Mouse (Mus musculus) embryonic fibroblast, embryonic 13.5 days (primary cell): ENCODE measurements around the gene Adamts18. TPM values are rescaled to one million over a fixed set of nuclear protein-coding genes. Genes with fewer than 3 reads are reported as not detected.

Experiments used
- H3K27ac ChIP-seq: 2 replicates; pipeline ENCODE4 v1.5.1; 2012; ENCODE audit warnings: low read length, control low read depth, inconsistent platforms; ENCODE audit not compliant: insufficient read depth
- H3K4me1 ChIP-seq: 2 replicates; pipeline ENCODE4 v1.6.1; 2011; ENCODE audit warnings: low read length; ENCODE audit not compliant: control insufficient read depth, insufficient read depth
- H3K4me3 ChIP-seq: 2 replicates; pipeline ENCODE4 v1.5.1; 2011; ENCODE audit warnings: mild to moderate bottlenecking, control low read depth, low read length; ENCODE audit not compliant: insufficient read depth
- CTCF ChIP-seq: IDR thresholded peaks from 2 replicates; pipeline ENCODE4 v1.5.1; 2011; ENCODE audit warnings: mild to moderate bottlenecking, control low read depth, low read length, moderate library complexity, borderline replicate concordance; ENCODE audit not compliant: insufficient read depth
- POLR2A ChIP-seq: IDR thresholded peaks from 2 replicates; pipeline ENCODE4 v1.6.1; 2011; ENCODE audit warnings: low read depth, mild to moderate bottlenecking, control low read depth, low read length, moderate library complexity
- polyA plus RNA-seq: library from polyadenylated mRNA; stranded (reverse); fragments of >200 nt; gene quantifications from 2 replicates; pipeline ENCODE4 v1.2.4, GENCODE M21; 2011; ENCODE audit warnings: low read depth; ENCODE audit not compliant: missing spikeins, insufficient read length

Adamts18 gene
- polyA plus RNA-seq, 1 experiment: 0.30 TPM

DNA sequence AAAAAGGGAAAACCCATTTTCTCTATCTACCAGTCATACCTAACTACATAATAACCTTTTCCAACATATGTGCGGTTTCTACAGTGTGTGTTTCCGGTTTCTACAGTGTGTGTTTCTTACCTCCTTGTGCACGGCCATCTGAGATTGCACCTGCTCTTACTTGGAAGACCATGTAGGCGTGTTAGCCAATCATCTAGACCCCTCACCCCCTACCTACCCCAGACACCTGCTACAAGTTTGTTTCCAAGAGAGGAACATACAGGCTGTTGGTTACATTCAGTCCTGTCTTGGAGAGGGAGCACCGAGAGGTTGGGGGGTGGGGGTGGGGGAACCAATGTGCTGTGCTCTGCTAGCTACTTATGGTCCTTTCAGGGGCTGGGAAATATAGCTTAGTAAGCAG, 1.9 kb downstream of the Adamts18 start:
- H3K27ac ChIP-seq: no peak overlapping the region
- peaks cover 2% of the 10 kb centered on the region; the same call in 1 of the 2 replicates for H3K4me1 ChIP-seq
- TF ChIP-seq POLR2A (no peak), CTCF (no peak)
- H3K4me3 ChIP-seq: no peak overlapping the region

DNA sequence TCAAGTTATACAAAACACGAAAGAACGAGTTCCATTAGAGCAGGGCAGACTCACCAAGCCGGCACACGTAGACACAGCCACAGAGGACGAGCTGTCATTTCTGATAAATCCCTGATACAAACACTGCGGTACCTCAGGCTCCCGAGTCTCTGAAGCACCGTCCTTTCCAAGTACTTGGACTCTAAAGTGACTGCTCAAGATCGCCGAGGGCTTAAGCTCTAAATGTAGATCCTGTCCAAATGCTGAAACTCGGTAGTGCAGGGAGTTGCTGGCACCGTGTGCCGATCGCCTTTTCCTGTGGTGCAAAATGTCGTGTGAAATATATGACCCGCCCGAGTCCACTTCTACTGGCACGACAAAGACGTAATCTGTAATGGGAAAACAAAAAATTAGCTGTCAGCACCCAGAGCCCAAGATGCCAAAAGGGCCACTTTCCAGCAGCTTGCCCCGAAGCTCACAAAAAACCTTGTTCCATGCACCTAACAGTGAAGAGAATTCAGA, 3.7 kb downstream of the Adamts18 start:
- TF ChIP-seq POLR2A (no peak), CTCF (no peak)
- no peak overlapping the region for H3K4me3 ChIP-seq
- no peak overlapping the region for H3K27ac ChIP-seq
- H3K4me1 ChIP-seq: peaks cover 2% of the 10 kb centered on the region; the same call in 1 of the 2 replicates

DNA sequence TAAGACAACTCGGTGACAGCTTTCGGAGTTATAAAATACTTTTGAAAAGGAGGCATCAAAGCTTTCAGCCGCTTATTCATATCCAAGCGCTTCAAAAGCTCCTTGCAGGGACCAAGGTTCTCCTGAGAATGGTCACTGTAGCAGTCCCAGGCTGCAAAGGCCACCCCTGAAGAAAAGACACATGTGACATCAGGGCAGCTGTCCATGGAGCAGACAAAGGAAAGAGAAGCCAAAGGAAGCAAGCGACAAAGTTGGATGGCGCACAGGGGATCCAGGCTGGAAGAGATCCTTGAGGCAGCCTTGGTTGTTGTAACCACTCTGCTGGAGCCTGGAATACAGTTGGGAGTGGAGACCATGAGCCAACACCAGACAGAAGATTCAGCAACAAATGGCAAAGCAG, 10.3 kb downstream of the Adamts18 start:
- Histone ChIP-seq H3K27ac (no peak overlapping the region), H3K4me1 (no peaks in the 10 kb centered on the region), H3K4me3 (no peak overlapping the region)
- TF ChIP-seq CTCF (no peak), POLR2A (no peak)

DNA sequence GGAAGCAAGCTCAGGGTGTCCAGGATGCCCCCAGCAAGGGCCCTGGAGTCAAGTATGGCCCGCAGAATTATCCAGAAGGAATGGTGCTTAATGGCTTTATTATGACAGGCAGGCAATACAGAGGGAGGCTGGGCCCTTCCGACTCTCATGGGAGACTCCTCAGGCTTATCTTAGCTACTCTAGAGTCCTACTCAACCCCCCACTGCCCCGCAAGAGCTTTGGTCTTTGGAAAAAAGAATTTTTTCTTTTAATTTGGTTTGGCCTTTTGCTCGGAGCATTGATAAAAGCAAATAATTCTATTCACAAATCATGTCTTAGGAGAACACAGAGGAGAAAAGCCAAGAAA, 11.0 kb downstream of the Adamts18 start:
- TF ChIP-seq CTCF: no peak
- no peak for TF ChIP-seq POLR2A
- Histone ChIP-seq H3K27ac (no peak overlapping the region), H3K4me1 (no peaks in the 10 kb centered on the region), H3K4me3 (no peak overlapping the region)

DNA sequence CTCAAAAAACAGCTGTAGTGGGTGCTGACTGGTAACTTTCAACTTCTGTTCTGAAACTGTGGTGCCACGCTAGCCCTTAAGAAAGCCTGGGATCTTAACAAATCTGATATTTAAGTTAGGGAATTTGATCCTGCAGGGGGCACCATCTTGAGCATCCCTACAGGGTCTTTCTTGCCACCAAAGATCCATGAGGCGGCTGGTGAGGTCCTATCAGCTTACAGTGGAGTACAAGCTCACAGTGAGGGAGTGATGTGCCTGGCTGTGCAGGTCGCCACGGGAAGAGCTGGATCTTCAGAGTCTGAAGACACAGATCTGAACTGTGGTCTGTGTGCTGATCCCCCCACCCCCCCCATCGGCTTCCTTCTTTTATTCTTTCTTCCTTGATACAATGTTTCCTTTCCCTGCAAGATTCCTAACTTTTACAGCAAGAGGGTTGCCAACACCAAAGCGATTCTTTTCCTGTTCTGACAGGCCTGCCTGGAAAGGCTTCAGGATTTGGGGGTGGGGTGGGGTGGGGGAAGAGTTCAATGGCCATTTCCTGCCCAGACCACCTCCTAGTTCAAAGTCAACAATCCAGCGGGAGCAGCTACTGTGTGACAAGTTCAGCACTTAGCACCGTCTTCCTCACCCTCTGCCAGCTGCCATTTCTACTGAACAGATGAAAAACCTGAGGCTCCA, 11.5 kb downstream of the Adamts18 start:
- H3K4me3 ChIP-seq: no peak overlapping the region
- H3K4me1 ChIP-seq: no peaks in the 10 kb centered on the region
- no peak for TF ChIP-seq POLR2A
- no peak for TF ChIP-seq CTCF
- no peak overlapping the region for H3K27ac ChIP-seq

DNA sequence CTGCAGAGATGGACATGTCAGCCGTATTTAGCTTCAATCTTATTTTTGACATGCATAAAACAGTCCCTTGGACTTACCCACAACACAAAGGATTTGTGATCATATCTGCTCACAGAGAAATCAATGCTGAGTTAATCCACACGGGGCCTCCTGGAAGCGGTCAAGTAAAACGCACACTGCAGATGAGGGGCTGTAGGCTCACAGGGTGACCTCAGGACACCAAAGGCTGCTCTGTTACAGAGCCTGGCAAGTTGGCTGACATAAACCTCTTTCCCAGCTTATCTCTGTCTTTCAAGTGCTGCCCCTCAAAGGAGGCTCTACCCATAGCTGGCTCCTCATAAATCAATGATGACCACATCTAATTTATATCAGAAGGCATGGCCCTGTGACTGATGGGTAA, 14.9 kb downstream of the Adamts18 start:
- H3K4me1 ChIP-seq: no peaks in the 10 kb centered on the region
- H3K4me3 ChIP-seq: no peak overlapping the region
- TF ChIP-seq POLR2A (no peak), CTCF (no peak)
- H3K27ac ChIP-seq: no peak overlapping the region

DNA sequence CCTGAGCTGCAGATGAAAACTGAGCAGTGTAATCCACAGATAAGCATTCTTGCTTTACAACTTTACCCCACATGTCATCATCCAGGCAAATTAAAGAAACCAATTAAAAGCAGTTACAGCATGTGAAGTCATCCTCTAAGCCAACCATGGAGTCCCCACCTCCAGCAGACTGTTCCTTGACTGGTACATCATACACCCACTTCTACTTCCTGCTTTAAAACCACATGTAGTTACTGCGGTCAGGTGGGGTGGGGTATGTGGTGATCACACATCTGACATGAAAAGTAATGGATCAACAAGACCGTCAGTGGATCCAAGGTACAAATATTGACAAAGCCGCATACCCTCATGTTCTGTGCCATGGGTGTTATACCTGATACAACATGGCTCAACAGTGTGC, 21.3 kb downstream of the Adamts18 start:
- no peaks in the 10 kb centered on the region for H3K4me1 ChIP-seq
- TF ChIP-seq CTCF (no peak), POLR2A (no peak)
- H3K27ac ChIP-seq: no peak overlapping the region
- no peak overlapping the region for H3K4me3 ChIP-seq

DNA sequence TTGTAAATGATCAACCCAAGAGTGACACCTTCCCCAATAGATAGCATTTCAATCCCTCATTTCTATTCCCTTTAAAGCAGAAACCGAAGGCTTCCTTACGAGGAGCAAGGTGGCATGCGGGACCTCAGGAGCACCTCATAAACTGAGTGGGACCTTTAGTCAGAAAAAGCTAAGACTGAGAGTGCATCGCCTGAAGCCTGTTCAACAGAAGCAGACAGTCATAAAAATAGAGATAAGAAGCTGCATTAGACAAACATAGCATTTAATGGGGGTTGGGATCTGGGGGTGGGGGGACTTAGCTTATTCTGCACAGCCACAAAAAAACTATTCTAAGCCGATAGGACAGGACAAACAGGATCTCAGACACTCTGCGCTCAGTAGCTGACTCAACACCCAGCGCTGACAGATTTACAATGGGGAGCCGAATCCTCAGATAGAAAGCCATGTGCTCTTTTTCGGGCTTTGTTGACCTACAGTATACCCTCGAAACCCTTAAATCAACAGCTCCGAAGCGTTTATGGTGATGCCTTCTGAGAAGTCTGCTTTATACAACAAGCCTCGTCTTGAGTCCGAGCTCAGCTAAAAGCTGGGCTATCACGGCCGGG, 27.5 kb downstream of the Adamts18 start:
- Histone ChIP-seq H3K27ac (no peak overlapping the region), H3K4me1 (no peaks in the 10 kb centered on the region), H3K4me3 (no peak overlapping the region)
- TF ChIP-seq POLR2A (no peak), CTCF (no peak)

DNA sequence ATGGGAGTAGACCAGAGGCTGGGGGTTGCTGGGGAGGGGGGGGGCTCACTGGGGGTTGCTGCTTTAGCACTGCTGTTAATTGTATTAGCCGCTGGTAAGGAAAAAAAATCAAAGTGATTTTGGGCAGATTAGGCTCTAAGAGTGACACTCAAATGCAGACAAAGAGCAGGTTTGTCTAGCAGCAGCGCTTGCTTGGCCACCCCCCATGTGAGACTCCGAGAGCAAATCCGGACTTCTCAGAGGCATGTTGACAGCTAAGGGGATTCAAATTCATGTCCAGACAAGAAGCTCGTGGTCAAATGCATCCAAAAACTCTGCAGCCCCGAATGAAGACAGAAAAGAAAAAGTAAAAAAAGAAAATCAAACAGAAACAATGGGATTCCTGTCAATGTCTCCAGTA, 34.6 kb downstream of the Adamts18 start:
- H3K4me3 ChIP-seq: no peak overlapping the region
- H3K4me1 ChIP-seq: peaks cover 9% of the 10 kb centered on the region; the same call in 1 of the 2 replicates
- H3K27ac ChIP-seq: no peak overlapping the region
- TF ChIP-seq POLR2A (no peak), CTCF (no peak)

DNA sequence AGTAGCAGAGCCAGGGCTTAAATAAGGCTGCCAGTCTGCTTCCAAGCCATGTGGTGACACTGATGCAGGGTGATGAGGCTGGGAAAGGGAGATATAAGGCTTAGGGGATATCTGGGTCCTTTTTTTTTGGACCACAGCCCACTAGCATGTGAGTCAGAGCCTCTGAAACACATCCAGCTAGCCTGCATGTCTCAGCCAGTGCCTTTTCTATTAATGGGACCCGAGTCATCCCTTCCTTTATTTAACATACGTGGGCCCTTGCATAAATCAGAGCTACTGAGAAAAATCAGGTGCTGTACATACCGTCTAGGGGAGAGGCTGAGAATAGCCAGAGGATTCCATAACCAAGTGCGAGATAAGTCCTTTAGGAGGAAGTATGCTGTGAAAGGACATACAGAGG, 37.0 kb downstream of the Adamts18 start:
- no peak for TF ChIP-seq CTCF
- TF ChIP-seq POLR2A: no peak
- no peak overlapping the region for H3K4me3 ChIP-seq
- peaks cover 9% of the 10 kb centered on the region; the same call in 1 of the 2 replicates for H3K4me1 ChIP-seq
- H3K27ac ChIP-seq: no peak overlapping the region

DNA sequence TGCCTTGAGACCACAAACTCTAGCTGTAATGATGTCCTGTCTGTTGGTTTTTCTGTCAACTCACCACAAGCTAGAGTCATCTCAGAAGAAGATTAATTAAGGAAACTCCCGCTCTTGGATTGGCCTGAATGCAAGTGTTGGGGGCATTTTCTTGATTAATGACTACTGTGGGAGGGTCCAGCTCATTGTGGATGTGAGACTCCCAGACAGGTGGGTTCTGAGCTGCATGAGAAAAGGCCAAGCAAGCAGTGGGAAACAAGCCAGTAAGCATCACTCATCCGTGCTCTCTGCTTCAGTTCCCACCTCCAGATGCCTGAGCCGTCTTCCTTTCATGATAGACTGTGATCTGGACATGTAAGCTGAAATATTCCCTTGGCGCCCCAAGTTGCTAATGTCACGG, 38.6 kb downstream of the Adamts18 start:
- no peak for TF ChIP-seq POLR2A
- TF ChIP-seq CTCF: no peak
- Histone ChIP-seq H3K27ac (no peak overlapping the region), H3K4me3 (no peak overlapping the region), H3K4me1 (peaks cover 9% of the 10 kb centered on the region)
